Mouse (Mus musculus) layer of hippocampus, adult 6 months (tissue): ENCODE measurements around the gene Abcb8. TPM values are rescaled to one million over a fixed set of nuclear protein-coding genes. Genes with fewer than 3 reads are reported as not detected.

Experiments used
- long read RNA-seq, 2 experiments: library from polyadenylated mRNA; unstranded; transcript quantifications; one replicate each; pipeline ENCODE4 v2.0.0; 2019 to 2020
- polyA plus RNA-seq: library from polyadenylated mRNA; unstranded; fragments of <200 nt; fragmentation: Nextera tagmentation; gene quantifications from 2 replicates; pipeline ENCODE4 v1.2.3, GENCODE M21; 2021

Gene Abcb8
- 43.5 and 52.0 TPM in 2 replicates for polyA plus RNA-seq
- long read RNA-seq, experiment 1, transcript Abcb8-201 (16 exons, 2,939 nt) = major isoform, 57 of 89 reads
- long read RNA-seq, experiment 1, partial matches to known transcripts = 21 of 89 reads
- long read RNA-seq, experiment 1, other reads (novel, unspliced or antisense) = 11 of 89 reads
- long read RNA-seq, experiment 2, transcript Abcb8-201 (16 exons, 2,939 nt) = major isoform, 217 of 299 reads
- long read RNA-seq, experiment 2, partial matches to known transcripts = 29 of 299 reads
- long read RNA-seq, experiment 2, other reads (novel, unspliced or antisense) = 50 of 299 reads

GRCm38 (mm10) chr5:24393392-24393997 is at the start of gene Abcb8:
Gene Abcb8, plus strand, starts transcription at chr5:24393663.

GRCm38 (mm10) chr5:24351278-24351677 is 42.2 kb upstream of the Abcb8 start, which contains the start of gene Kcnh2:
Gene Kcnh2, minus strand, starts transcription at chr5:24351604.

GRCm38 (mm10) chr5:24364508-24364907 is 29.0 kb upstream of the Abcb8 start, which contains the start of gene Nos3:
Gene Nos3, plus strand, starts transcription at chr5:24364810.

GRCm38 (mm10) chr5:24391864-24392263 is 1.6 kb upstream of the Abcb8 start, which contains the start of gene Atg9b:
Gene Atg9b, minus strand, starts transcription at chr5:24392143.

GRCm38 (mm10) chr5:24413042-24413693 is 19.7 kb downstream of the Abcb8 start, which contains the start of gene Asic3:
Gene Asic3, plus strand, starts transcription at chr5:24413392.

GRCm38 (mm10) chr5:24423129-24424003 is 29.9 kb downstream of the Abcb8 start, which contains the start of the genes Cdk5 and Slc4a2:
Gene Cdk5, minus strand, starts transcription at chr5:24423530.
Gene Slc4a2, plus strand, starts transcription at chr5:24423837.

GRCm38 (mm10) chr5:24444746-24445427 is 51.4 kb downstream of the Abcb8 start, which contains the start of gene Fastk:
Gene Fastk, minus strand, starts transcription at chr5:24445287.

DNA sequence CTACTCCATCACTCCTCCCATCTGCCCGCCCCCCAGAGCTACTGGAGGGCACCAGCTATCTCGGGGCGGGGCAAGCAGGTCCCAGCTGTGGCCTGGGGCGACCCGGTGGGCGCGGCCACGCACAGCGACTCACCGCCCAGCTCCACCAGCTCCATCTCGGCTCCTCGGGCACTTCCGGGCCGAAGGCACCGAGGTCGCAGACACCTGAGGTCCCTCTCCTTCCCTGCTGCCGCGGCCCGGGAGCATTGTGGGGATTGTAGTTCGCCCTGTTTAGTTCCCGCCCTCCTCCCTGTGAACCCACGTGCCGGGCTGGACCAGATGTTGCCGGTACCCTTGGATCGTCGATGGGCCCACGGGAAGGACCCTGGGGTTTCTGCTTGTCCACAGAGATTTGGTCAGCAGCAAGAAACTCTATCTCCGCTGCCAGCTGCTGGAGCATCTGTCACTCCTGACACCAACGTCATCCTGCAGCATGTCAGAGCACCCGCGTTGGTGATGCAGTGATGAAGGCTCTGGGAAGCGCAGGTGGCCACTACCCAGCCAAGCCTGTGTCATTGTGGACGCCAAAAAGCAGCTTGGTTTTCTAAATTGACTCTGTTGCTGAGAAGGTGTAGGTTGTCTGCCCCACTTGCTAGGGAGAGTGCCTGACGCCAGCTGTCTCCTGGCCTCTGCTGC is 54.3 kb downstream of the Abcb8 start, which contains the start of gene Tmub1:
Tmub1 (minus strand) TSS at position 231 of the 675 bp plus-strand sequence.

GRCm38 (mm10) chr5:24452030-24452690 is 58.7 kb downstream of the Abcb8 start, which contains the start of gene Agap3:
Gene Agap3, plus strand, starts transcription at chr5:24452177.

Other genes starting within 250 kb of the Abcb8 start
- gene Nupl2, start 228.7 kb upstream of the Abcb8 start, polyA plus RNA-seq = 8.3 and 8.7 TPM in 2 replicates
- gene Kcnh2, start 42.1 kb upstream of the Abcb8 start, polyA plus RNA-seq = 3.3 and 4.7 TPM in 2 replicates
- 1.2 TPM in 2 replicates for gene Nos3, start 28.9 kb upstream of the Abcb8 start, polyA plus RNA-seq
- gene Atg9b, start 1.5 kb upstream of the Abcb8 start, polyA plus RNA-seq = 2.4 and 2.5 TPM in 2 replicates
- gene Asic3, start 19.7 kb downstream of the Abcb8 start, polyA plus RNA-seq = not detected in 2 replicates
- gene Cdk5, start 29.9 kb downstream of the Abcb8 start, polyA plus RNA-seq = 126 and 130 TPM in 2 replicates
- gene Slc4a2, start 30.2 kb downstream of the Abcb8 start, polyA plus RNA-seq = 7.7 and 28.6 TPM in 2 replicates
- 137 and 164 TPM in 2 replicates for gene Fastk, start 51.6 kb downstream of the Abcb8 start, polyA plus RNA-seq
- gene Tmub1, start 54.2 kb downstream of the Abcb8 start, polyA plus RNA-seq = 28.7 and 29.8 TPM in 2 replicates
- gene Agap3, start 58.5 kb downstream of the Abcb8 start, polyA plus RNA-seq = 66.1 and 69.7 TPM in 2 replicates
- gene Gbx1, start 133.5 kb downstream of the Abcb8 start, polyA plus RNA-seq = 0.04 TPM in 1 of 2 replicates, not detected in the other
- gene Asb10, start 147.3 kb downstream of the Abcb8 start, polyA plus RNA-seq = 0.38 and 0.40 TPM in 2 replicates
- gene 4931409K22Rik, start 163.1 kb downstream of the Abcb8 start, polyA plus RNA-seq = not detected in 2 replicates
- gene Abcf2, start 183.8 kb downstream of the Abcb8 start, polyA plus RNA-seq = 71.2 and 72.9 TPM in 2 replicates
- 12.2 and 15.9 TPM in 2 replicates for gene Chpf2, start 193.1 kb downstream of the Abcb8 start, polyA plus RNA-seq
- 8.8 and 9.1 TPM in 2 replicates for gene Smarcd3, start 230.7 kb downstream of the Abcb8 start, polyA plus RNA-seq